Mouse (Mus musculus) left cerebral cortex, postnatal 10 days (tissue): ENCODE data around the gene Tulp3. TPM values are rescaled to one million over a fixed set of nuclear protein-coding genes. Genes with fewer than 3 reads are reported as not detected.

Source experiments
- DNase-seq, 2 experiments: peaks; one replicate each; pipeline ENCODE4 v3.0.0; 2021 to 2022; ENCODE audit warnings: low spot score in 2 of 2, mixed read lengths in 1 of 2; ENCODE audit errors: extremely low spot score in 1 of 2
- intact Hi-C: fragments of 180-260 bp; cut with DNase I; formaldehyde crosslinking; loops from one replicate; pipeline ENCODE4 v1.15.1; 2025
- total RNA-seq, 2 experiments: library from RNA; stranded (reverse); gene quantifications; 2 replicates each; pipeline ENCODE4 v1.2.3; 2021

The Tulp3 gene
- total RNA-seq, 2 experiments from 2014 or later = 16.9 to 17.6 TPM

DNA sequence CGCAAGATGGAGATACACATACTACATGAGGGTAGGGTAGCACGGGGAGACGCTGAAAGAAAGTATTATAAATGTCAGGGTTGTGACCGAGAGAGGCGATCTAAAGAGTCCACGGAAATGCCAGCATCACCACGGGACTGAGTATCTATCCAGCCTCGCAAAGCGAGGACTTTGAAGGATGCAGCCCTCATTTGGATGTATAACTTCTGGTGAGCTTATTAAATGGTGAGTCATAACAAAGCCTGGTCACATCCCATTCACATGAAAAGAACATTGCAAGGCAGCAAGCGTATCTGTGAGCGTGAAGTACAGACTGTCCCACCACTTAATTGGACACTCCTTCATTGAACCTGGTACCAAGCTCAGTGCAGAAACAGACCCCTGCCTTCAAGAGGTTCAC, 54.2 kb downstream of the Tulp3 start:
- no peak for DNase-seq
- intact Hi-C loops = no loop called here

DNA sequence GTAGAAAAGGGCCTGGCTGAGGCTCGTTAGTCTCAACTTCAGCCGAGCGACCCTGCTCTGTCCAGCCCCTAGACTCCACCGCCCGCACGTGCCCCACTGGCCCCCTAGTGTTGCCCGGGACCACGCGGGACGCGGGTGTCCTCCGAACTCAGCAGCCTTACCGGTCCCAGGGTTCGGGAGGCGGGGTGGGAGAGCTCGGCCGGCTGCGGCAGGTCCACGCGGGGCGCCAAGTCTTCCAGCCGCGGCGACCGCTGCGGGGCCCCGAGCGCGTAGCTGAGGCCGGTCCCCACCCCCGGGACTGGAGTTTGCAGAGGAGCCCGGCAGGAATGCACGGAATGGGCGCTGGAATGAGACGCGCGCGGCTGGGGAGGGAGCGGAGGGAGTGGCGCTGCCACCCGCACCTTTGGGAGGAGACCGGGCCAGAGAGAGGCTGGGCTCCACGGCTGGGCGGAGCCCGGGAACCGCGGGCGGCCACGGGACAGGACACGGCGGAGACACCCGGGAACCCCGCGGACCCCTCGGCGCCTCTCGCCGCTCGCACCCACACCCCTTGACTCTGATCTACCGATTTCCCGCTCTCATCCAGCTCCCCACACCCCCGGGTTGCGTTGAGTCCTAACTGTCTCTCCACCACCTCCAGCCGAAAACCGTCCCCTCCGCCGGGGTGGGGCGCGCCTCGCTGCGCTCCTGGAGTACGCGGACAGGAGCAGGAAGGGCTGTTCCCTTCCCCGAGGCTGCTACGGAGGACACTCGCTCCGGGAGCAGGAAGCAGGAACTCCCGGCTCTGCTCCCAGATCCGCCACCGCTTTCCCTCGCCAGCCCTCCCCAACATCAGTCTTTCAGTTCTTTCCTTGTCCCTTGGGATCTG, 55.3 kb downstream of the Tulp3 start, which contains the start of gene Tead4:
Tead4 (minus strand) TSS at position 690 of the 868 bp plus-strand sequence.
- intact Hi-C loops = no loop called here
- DNase-seq = peak in 1 of 2 experiments; percentile 76

GRCm38 (mm10) chr6:128299292-128300133, 56.1 kb downstream of the Tulp3 start:
- intact Hi-C loops = no loop called here
- DNase-seq = no peak

DNA sequence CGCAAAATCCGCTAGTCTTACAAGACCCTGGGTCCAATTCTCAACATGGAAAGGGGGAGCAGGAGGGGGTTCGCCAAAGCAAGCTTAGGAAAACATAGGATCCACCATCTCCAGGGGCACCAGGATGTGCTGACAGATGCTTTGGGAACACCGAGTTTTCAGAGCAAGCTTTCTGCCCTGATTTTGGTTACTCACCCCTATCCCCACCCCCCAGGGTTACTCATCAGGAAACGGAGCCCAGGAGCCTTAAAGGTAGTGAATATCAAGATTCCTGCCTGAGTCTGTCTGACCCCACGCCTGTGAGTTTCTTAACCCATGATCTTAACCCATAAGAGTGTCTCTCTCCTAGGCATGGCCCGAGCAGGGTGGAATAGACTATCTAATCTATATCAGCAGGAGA, 57.4 kb downstream of the Tulp3 start:
- intact Hi-C loops = no loop called here
- DNase-seq = no peak

DNA sequence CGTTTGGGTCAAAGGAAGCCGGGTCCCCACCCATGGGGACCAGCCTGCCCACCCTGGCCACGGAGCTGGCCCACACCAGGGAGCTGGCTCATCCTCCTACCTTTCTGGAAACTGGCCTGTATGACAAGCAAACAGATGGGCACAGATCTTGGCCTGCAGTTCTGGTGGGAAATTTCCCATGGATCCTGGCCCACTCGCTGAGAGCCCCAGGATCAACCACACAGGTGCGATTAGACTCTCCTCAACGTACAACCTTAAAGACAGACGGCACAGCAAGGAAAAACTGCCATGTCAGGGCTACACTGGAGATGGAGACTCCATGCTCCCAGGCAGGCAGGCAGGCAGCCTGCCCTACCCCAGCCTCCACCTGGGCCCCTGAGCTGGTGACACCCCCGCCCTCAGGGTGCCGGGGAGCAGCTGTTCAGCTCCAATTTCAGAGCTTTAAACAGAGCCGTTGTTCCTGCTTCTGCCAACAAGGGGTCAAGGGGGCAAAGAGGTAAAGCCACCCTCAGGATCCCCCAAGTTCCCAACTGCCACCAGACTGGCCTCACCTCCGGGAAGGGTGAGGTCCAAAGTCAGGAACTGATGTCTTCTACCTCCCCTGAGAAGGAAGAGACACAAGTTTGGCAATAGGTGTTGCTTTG, 58.8 kb downstream of the Tulp3 start:
- no peak for DNase-seq
- intact Hi-C loops = no loop called here

DNA sequence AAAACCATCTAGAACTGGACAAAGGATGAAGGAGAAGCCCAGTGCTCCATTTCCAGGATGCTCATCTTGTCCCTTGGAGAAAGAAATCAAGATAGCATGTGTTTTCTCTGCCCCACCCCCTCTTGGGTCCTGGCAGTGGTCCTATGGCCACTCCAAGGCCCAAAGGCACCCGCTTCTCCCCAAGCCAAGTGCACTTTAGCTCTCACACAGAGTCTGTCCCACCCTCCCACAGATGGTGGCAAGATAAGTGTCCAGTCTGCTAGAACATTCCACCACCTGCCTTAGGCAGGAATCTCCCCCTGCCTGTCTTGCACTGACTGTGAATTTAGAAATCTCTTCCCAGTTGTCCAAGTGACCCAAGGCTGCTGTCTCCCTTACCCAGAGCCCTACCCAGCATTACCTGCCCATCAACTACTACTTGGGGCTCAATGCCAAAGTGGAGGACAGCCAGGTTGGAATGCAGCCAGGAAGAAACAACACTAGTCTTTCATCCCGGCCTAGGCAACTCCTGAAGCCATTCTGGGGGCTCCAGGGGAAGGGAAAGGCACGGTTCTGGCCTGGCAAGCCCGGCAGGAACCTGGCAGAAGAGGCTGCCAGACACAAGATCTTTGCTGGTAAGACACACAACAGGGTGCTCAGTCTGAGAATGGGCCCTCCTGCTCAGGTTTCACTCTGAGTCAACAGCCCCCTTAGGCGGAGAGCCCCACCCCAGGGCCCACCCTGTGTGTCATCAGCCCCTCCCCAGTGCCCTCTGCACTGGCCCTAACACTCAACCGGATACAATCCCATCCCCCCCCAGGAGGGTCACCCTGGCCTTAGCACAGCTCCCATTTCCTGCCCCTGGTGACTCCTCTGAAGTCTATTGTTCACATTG, 59.5 kb downstream of the Tulp3 start:
- peak in 1 of 2 experiments; percentile 69 for DNase-seq
- intact Hi-C loops = no loop called here

GRCm38 (mm10) chr6:128291284-128291683, 64.4 kb downstream of the Tulp3 start:
- intact Hi-C loops = no loop called here

DNA sequence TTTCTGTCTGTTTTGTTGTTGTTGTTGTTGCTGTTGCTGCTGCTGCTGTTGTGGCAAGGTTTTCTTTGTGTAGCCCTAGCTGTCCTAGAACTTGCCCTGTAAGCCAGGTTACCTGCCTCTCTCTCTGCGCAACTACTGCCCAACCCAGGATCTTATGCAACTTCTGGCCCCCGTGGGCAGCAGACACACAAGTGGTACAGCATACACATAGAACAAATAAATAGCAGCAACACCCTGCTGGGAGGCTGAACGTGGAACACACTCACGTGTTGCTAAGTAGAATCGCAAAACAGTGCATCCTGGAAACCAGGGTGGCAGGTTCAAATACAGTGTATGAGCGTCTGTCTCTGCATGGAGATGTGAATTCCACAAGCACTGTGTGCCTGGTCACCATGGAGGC, 67.0 kb downstream of the Tulp3 start:
- no peak for DNase-seq
- intact Hi-C loops = no loop called here

More at GRCm38 (mm10) chr6:128291284-128291683, 64.4 kb downstream of the Tulp3 start:
- no peak for DNase-seq

DNA sequence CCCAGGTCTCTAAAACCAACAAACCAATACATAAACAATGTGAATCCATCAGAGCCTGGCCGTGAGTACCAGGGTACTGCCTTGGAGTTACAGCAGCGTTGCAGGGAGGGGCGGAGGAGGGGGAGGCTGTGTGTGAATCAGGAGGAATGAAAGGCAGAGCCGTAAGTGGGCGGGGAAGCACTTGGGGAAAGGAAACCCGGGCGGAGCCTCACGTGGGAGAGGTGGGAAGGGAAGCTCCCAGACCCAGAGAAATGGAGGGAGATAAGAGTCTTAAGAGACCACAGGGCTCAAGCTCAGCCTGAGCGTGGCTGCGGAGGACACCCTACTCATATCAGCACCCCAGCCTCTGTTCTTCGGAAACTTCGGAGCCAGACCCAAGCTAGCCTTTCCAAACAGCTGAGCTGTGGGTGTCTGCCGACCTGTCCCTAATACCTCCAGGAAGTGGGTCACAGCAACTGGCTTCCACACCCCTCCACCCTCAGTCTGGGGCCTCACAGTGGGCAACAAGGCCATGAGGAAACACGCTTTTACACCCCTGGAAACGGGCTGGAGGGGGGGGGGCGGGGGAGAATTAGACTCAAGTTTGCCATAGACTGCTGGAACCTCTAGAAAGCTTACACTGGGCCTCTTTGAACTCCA, 69.7 kb downstream of the Tulp3 start:
- peak in 1 of 2 experiments; percentile 68 for DNase-seq
- intact Hi-C loops = no loop called here

- intact Hi-C loops = no loop called here
- DNase-seq = no peak
These were observed 73.5 kb downstream of the Tulp3 start for GRCm38 (mm10) chr6:128282126-128282525.

DNA sequence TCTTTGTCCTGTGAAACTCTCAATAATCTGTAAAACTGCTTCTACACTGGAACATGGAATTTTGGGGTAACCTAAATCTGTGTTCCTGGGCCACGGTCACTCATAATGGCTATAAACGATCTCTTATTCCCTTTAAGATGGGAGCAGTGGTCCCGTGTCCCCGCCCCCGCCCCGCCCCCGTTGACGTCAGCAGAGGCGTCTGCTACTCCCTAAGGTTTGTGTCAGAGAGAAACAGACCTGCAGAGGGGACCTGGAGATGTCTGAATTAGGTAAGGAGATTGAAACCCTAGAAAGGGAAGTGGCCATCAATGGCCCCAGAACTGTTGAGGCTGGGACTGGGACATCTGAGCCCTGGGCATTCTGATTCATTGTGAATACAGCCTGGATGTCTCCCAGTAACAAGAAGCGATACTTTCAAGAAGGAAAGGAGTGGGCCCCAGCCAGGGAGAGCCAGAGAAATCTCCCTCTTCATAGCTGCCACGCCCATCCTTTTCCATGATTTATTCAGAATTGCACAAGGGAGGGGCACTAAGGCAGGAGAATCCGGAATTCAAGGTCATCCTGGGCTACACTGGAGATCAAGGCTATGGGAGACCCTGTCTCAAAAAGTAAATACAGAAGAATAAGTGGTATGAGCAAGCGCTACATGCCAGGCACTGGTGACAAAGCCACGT, 75.0 kb downstream of the Tulp3 start:
- intact Hi-C loops = no loop called here

DNA sequence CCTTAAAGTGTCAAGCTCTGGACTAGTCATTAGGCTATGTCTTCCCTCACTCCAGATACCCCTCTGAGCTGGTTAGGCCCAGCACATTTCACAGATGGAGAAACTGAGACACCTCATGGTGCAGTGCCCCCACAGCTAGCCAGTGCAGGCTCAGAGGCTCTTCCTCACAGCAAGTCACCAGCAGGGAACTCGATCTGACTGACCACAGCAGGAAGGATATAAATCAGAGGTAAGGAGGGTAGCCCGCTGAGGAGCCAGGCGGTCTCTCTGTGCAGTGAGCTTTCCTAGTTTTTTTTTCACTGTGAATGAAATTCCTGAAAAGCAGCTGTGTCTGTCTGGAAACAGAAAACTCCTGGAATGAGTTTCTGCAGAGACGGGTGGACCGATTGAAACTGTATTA, 76.0 kb downstream of the Tulp3 start:
- intact Hi-C loops = no loop called here
- DNase-seq = no peak

More for the DNA sequence above, 75.0 kb downstream of the Tulp3 start:
- DNase-seq = no peak

DNA sequence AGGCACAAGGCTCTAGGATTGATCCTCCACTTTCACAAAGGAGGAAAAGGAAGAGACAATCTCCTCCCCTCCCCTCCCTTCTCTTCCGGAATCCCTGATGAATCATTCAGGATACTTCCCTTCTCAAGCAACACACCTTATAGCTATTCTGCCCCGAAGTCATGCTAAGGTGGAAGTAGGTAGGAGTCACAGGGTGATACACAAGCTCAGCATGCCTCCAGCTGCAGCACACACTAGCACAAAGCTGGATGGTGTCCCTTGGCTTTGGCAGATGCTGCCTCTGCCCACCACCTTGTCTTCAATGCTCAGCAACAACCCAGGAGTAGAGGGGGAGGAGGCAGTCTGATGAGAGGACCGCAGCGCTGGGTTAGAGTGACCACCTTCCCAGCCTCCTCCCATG, 76.6 kb downstream of the Tulp3 start:
- no peak for DNase-seq
- intact Hi-C loops = no loop called here

DNA sequence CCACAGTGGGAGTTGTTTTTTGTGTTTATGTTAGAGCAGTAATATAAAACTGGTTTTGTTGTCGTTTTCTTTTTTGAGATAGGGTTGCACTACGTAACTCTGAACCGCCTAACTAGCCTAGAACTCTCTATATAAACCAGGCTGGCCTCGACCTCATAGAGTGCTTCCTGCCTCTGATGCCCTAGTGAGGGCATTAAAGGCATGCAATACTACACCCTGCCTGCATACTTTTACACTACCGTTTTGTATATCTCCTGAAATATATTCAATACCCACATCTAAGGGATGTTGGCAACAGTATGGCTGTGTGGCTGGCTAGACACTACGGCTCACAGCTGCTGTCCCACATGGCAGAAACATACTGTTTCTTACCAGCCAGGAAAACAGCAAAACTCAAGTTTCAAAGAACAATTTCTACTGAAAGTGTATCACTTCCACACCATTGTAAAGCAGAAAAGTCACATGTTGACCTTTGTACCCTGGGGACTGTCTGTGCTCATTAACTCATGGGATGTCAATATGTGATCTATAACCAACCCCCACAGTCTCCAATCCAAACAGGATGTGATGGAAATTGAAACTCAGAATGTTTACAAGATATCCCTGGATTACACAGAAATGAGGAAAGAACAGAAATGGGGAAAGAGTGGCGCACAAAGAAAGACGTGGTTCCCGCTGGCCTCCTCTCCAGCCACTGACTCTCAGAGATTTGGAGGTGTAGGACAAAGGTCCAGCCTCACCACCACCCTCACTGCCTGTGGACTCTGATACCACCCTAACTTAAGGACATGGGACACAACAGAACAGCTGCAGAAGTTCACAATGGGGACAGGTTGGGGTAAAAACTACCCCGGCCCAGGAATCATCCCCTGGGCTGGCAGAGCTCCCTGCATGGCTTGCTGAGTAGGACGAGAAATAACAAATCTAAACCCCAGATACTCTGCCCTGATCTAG, 78.2 kb downstream of the Tulp3 start:
- no peak for DNase-seq

DNA sequence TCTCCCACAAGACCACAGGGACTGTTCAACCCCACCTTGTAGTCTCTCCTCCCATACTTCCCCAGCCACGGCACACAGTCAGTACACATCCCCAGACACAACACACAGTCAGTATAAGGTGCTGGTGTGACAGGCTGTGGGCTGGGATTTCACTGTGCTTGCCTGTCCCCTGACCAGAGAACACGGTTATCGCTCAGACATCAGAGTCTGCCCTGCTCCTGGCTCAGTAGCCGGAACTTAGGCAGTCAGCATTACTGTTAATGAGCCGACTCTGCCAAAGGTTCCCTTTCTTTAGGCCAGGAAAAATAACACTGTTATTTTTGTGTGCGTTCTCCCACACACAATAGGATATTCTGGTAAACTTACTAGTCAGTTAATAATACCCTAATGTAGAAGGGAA, 79.3 kb downstream of the Tulp3 start:
- DNase-seq = no peak
- intact Hi-C loops = no loop called here

More for the DNA sequence above, 78.2 kb downstream of the Tulp3 start:
- intact Hi-C loops = no loop called here

DNA sequence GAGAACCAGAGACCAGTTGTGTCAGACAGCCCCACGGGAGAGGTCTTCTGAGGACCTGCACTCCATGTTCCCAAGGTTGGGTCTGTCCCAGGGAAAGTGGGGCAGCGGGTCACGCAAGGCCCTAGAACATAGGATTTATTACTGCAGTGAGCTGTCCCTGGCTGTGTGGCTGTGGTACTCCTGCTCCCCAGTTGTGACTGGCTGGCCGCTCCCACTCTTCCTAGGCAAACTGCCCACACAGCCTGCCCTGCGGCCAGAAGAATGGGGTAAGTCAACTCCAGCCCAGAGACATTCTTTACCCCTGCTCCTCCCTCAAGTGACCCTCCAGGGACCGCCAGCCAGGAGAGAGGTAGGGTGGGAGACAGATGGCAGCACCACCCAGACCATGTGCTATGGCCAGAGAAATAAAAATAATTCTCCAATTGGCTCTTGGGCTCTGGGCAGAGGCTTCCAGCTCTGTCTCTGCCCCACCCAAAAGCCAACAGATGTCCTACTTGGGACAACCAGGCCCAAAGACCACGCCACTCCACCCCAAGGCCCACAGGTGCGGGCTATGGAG, 80.1 kb downstream of the Tulp3 start:
- intact Hi-C loops = no loop called here
- peak in 1 of 2 experiments; percentile 39 for DNase-seq
